Mouse (Mus musculus): ENCODE measurements around the gene Twist2. TPM values are rescaled to one million over a fixed set of nuclear protein-coding genes. Genes with fewer than 3 reads are reported as not detected.
A peak's percentile ranks its signal among the peaks of the same experiment; 100 is the strongest.

Gene Twist2
- 9.7 and 10.5 TPM in 2 replicates for polyA plus RNA-seq (2016; fragmentation: Nextera tagmentation; extraction: Ambion mirVana)

- peak; percentile 69 for DNase-seq (ENCODE audit: extremely low spot score, low spot score)
- peaks cover 38% of the 10 kb centered on the region for H3K4me1 ChIP-seq
- under 1% methylated on average over 77 of the region's 77 CpGs for WGBS
- no peaks in the 10 kb centered on the region for H3K36me3 ChIP-seq (replicated peaks)
- H3K27ac ChIP-seq, result peak within 1 kb of the TSS; percentile 81
- H3K27me3 ChIP-seq (ENCODE audit: poor library complexity, severe bottlenecking), result peaks cover 93% of the 10 kb centered on the region
- H3K9me3 ChIP-seq, result no peaks in the 10 kb centered on the region
- H3K4me3 ChIP-seq, result peak within 1 kb of the TSS; percentile 64
Observed at GRCm38 (mm10) chr1:91800967-91801843, at the start of gene Twist2. Twist2 (plus strand) TSS chr1:91801461.

GRCm38 (mm10) chr1:91752931-91753330 lies 48.3 kb upstream of the Twist2 start:
- no peaks in the 10 kb centered on the region for H3K36me3 ChIP-seq (replicated peaks)
- peaks cover 45% of the 10 kb centered on the region for H3K27me3 ChIP-seq (ENCODE audit: poor library complexity, severe bottlenecking)
- H3K4me1 ChIP-seq, result peaks cover 26% of the 10 kb centered on the region
- DNase-seq (ENCODE audit: extremely low spot score, low spot score), result no peak
- H3K4me3 ChIP-seq, result no peak overlapping the region
- 89% methylated on average over 9 of the region's 9 CpGs for WGBS
- no peak overlapping the region for H3K27ac ChIP-seq
- no peaks in the 10 kb centered on the region for H3K9me3 ChIP-seq

- Histone ChIP-seq H3K4me3 (peak overlapping the region; percentile 38), H3K9me3 (no peaks in the 10 kb centered on the region), H3K4me1 (peaks cover 45% of the 10 kb centered on the region), H3K36me3 (replicated peaks) (no peaks in the 10 kb centered on the region), H3K27ac (peak overlapping the region; percentile 82), H3K27me3 (ENCODE audit: poor library complexity, severe bottlenecking) (peaks cover 41% of the 10 kb centered on the region)
- DNase-seq (ENCODE audit: extremely low spot score, low spot score), result peak; percentile 81
- WGBS, result 1% methylated on average over 9 of the region's 9 CpGs
Observed at GRCm38 (mm10) chr1:91755102-91755501, 46.2 kb upstream of the Twist2 start.

- no peak for DNase-seq (ENCODE audit: extremely low spot score, low spot score)
- no peaks in the 10 kb centered on the region for H3K36me3 ChIP-seq (replicated peaks)
- H3K27me3 ChIP-seq (ENCODE audit: poor library complexity, severe bottlenecking), result peaks cover 60% of the 10 kb centered on the region
- H3K4me1 ChIP-seq, result peaks cover 63% of the 10 kb centered on the region
- H3K9me3 ChIP-seq, result no peaks in the 10 kb centered on the region
- WGBS, result 66% methylated on average over 16 of the region's 16 CpGs
- no peak overlapping the region for H3K4me3 ChIP-seq
- peak overlapping the region; percentile 48; the same call in 1 of the 2 replicates for H3K27ac ChIP-seq
Observed at GRCm38 (mm10) chr1:91757292-91757691, 44.0 kb upstream of the Twist2 start.

- no peak for DNase-seq (ENCODE audit: extremely low spot score, low spot score)
- no peaks in the 10 kb centered on the region for H3K9me3 ChIP-seq
Observed at GRCm38 (mm10) chr1:91758143-91758542, 43.1 kb upstream of the Twist2 start.

GRCm38 (mm10) chr1:91758600-91759515 lies 42.4 kb upstream of the Twist2 start:
- DNase-seq (ENCODE audit: extremely low spot score, low spot score), result peak; percentile 37
- Histone ChIP-seq H3K4me3 (no peak overlapping the region), H3K9me3 (no peaks in the 10 kb centered on the region), H3K27me3 (ENCODE audit: poor library complexity, severe bottlenecking) (peaks cover 60% of the 10 kb centered on the region), H3K27ac (peak overlapping the region; percentile 75), H3K4me1 (peaks cover 73% of the 10 kb centered on the region), H3K36me3 (replicated peaks) (no peaks in the 10 kb centered on the region)
- 31% methylated on average over 12 of the region's 12 CpGs for WGBS

More at GRCm38 (mm10) chr1:91758143-91758542, 43.1 kb upstream of the Twist2 start:
- 35% methylated on average over 2 of the region's 2 CpGs for WGBS
- no peaks in the 10 kb centered on the region for H3K36me3 ChIP-seq (replicated peaks)
- peaks cover 66% of the 10 kb centered on the region for H3K27me3 ChIP-seq (ENCODE audit: poor library complexity, severe bottlenecking)
- H3K4me3 ChIP-seq, result no peak overlapping the region
- peaks cover 70% of the 10 kb centered on the region for H3K4me1 ChIP-seq
- H3K27ac ChIP-seq, result no peak overlapping the region

GRCm38 (mm10) chr1:91760140-91760986 lies 40.9 kb upstream of the Twist2 start:
- Histone ChIP-seq H3K27ac (peak overlapping the region; percentile 75), H3K27me3 (ENCODE audit: poor library complexity, severe bottlenecking) (peaks cover 51% of the 10 kb centered on the region), H3K9me3 (no peaks in the 10 kb centered on the region), H3K4me3 (no peak overlapping the region), H3K36me3 (replicated peaks) (no peaks in the 10 kb centered on the region), H3K4me1 (peaks cover 63% of the 10 kb centered on the region)
- WGBS, result 61% methylated on average over 14 of the region's 14 CpGs
- peak; percentile 36 for DNase-seq (ENCODE audit: extremely low spot score, low spot score)

- H3K4me1 ChIP-seq, result peaks cover 50% of the 10 kb centered on the region
- DNase-seq (ENCODE audit: extremely low spot score, low spot score), result no peak
Observed at GRCm38 (mm10) chr1:91762528-91763091, 38.7 kb upstream of the Twist2 start.

GRCm38 (mm10) chr1:91770221-91770624 lies 31.0 kb upstream of the Twist2 start:
- DNase-seq (ENCODE audit: extremely low spot score, low spot score), result no peak
- Histone ChIP-seq H3K4me3 (no peak overlapping the region), H3K27me3 (ENCODE audit: poor library complexity, severe bottlenecking) (peaks cover 20% of the 10 kb centered on the region), H3K27ac (no peak overlapping the region), H3K36me3 (replicated peaks) (no peaks in the 10 kb centered on the region), H3K4me1 (peaks cover 12% of the 10 kb centered on the region), H3K9me3 (no peaks in the 10 kb centered on the region)
- WGBS, result 48% methylated on average over 12 of the region's 12 CpGs

More at GRCm38 (mm10) chr1:91762528-91763091, 38.7 kb upstream of the Twist2 start:
- Histone ChIP-seq H3K9me3 (no peaks in the 10 kb centered on the region), H3K27me3 (ENCODE audit: poor library complexity, severe bottlenecking) (peaks cover 29% of the 10 kb centered on the region), H3K36me3 (replicated peaks) (no peaks in the 10 kb centered on the region), H3K27ac (0 out of 2 replicates have a peak overlapping the region, but pooled peaks have one; percentile 9), H3K4me3 (no peak overlapping the region)
- WGBS, result 81% methylated on average over 12 of the region's 12 CpGs

- Histone ChIP-seq H3K9me3 (no peaks in the 10 kb centered on the region), H3K4me3 (no peak overlapping the region), H3K27ac (no peak overlapping the region), H3K27me3 (ENCODE audit: poor library complexity, severe bottlenecking) (peaks cover 20% of the 10 kb centered on the region), H3K36me3 (replicated peaks) (no peaks in the 10 kb centered on the region), H3K4me1 (peaks cover 12% of the 10 kb centered on the region)
- 20% methylated on average over 10 of the region's 10 CpGs for WGBS
- DNase-seq (ENCODE audit: extremely low spot score, low spot score), result no peak
Observed at GRCm38 (mm10) chr1:91770676-91771075, 30.6 kb upstream of the Twist2 start.

GRCm38 (mm10) chr1:91776928-91777327 lies 24.3 kb upstream of the Twist2 start:
- no peaks in the 10 kb centered on the region for H3K36me3 ChIP-seq (replicated peaks)
- peaks cover 3% of the 10 kb centered on the region; the same call in 1 of the 2 replicates for H3K4me1 ChIP-seq
- no peak overlapping the region for H3K27ac ChIP-seq
- H3K4me3 ChIP-seq, result no peak overlapping the region
- peaks cover 10% of the 10 kb centered on the region for H3K27me3 ChIP-seq (ENCODE audit: poor library complexity, severe bottlenecking)
- WGBS, result 80% methylated on average over 5 of the region's 5 CpGs
- no peaks in the 10 kb centered on the region for H3K9me3 ChIP-seq
- DNase-seq (ENCODE audit: extremely low spot score, low spot score), result no peak

All from forebrain, embryonic 10.5 days (tissue).